Mouse (Mus musculus) central nervous system, embryonic 11.5 days (tissue): ENCODE results near the gene Sgip1. TPM values are rescaled to one million over a fixed set of nuclear protein-coding genes. Genes with fewer than 3 reads are reported as not detected.

Experiments used
- polyA plus RNA-seq: library from polyadenylated mRNA; depleted of rRNA; stranded (reverse); fragments of >200 nt; gene quantifications from 2 replicates; pipeline ENCODE4 v1.2.3, GENCODE M21; 2012; rRNA removed

Gene Sgip1
- polyA plus RNA-seq, result 9.2 and 11.0 TPM in 2 replicates

GRCm38 (mm10) chr4:102741287-102741686, at the start of gene Sgip1:
Sgip1 (plus strand) TSS chr4:102741297.

GRCm38 (mm10) chr4:102978440-102978839, 237.3 kb downstream of the Sgip1 start, which contains the start of gene Tctex1d1:
Tctex1d1 (plus strand) TSS chr4:102978606.

Other genes with a start within 250 kb of the Sgip1 start
- gene Tctex1d1, start 237.3 kb downstream of the Sgip1 start, polyA plus RNA-seq, result 0.64 and 0.70 TPM in 2 replicates